Mouse (Mus musculus) cerebral cortex, adult 2 months (tissue): ENCODE data around the gene Mis12.

Experiments
- WGBS: fragments of 180-500 bp; shearing (Covaris S2); methylation state at CpG from one replicate; pipeline ENCODE4 v1.1.7; 2018; 5-methylcytosine and 5-hydroxymethylcytosine counted together

Mis12 gene

DNA sequence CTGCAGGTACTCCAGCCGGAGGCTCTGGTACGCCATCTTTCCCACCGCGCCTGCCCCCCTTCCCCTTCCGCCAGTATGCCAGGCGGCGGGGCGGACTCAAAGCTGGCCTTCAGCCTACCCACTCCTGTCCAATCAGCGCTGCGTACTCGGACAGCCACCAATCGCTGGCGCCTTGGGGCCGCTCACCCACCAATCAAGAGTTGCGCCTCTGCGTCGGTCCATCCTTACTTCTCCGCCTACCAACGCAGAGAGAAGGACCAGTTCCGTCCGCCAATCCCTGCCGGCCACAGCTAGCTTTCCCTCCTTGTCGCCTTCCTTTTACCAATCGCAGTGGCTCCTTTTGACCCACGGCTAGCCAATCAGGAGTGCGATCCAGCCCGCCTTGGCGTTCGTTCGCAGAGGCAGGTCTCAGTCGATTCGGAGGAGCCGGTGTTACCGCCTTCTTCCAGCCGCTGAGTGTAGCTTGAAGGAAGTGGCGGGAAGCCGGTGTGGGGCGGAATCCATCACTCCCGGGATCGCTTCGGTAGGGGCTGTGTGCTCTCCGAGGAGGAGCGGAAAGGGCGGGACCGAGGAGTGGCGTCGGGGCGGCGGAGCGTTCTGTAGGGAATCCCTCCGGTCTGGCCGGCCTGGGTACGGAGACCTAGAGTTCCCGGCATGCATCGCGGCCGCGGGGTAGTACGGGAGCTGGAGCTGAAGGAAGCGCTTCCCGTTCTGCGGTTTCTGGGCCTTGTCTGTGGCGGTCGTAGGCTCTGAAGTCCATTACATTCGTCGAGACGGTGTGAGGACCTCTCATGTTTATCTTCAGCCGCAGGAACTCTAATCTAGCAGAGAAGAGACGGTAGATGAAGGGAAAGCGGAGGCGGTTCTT lies at the start of gene Mis12, which contains the start of gene Derl2:
Mis12 (plus strand) TSS at position 411 of the 868 bp plus-strand sequence.
Derl2 (minus strand) TSS at position 641 of the 868 bp plus-strand sequence.
- under 1% methylated on average over 71 of the region's 71 CpGs for WGBS

DNA sequence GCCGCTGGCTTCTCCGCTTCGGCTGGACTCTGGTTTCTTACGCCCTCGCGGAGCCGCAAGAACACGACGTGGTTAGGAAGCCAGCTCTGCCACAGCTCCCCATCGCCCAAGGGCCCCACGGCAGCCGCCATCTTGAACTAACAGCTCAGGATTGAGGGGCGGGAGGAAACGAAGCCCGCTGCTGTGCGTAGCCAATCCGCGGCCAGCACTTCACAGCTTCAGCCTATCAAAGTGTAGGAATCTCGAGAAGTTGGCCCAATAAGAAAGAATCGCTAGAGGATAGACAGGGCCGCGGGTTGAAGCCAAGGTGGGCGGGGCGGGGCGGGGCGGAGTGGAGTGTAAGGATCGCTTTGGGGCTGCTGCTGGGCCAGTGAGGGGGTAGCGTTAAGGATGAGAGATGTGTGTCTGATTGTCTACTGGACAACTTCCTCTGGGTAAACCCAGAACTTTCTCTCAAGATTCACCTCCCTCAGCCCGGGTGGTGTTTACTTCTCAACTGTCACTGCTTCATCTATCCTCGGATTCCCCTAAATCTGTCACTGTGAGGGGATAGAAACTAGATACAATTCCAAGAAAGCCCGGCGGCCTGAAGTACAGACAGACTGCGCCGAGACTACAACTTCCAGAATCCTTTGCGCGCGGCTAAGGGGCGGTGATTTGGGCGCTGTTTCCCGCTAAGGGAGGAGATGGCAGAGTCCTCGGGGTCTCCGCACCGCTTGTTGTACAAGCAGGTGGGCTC lies 49.4 kb upstream of the Mis12 start, which contains the start of the genes Nup88 and Rpain:
Nup88 (minus strand) TSS at position 153 of the 739 bp plus-strand sequence.
Rpain (plus strand) TSS at position 393 of the 739 bp plus-strand sequence.
- under 1% methylated on average over 43 of the region's 43 CpGs for WGBS

DNA sequence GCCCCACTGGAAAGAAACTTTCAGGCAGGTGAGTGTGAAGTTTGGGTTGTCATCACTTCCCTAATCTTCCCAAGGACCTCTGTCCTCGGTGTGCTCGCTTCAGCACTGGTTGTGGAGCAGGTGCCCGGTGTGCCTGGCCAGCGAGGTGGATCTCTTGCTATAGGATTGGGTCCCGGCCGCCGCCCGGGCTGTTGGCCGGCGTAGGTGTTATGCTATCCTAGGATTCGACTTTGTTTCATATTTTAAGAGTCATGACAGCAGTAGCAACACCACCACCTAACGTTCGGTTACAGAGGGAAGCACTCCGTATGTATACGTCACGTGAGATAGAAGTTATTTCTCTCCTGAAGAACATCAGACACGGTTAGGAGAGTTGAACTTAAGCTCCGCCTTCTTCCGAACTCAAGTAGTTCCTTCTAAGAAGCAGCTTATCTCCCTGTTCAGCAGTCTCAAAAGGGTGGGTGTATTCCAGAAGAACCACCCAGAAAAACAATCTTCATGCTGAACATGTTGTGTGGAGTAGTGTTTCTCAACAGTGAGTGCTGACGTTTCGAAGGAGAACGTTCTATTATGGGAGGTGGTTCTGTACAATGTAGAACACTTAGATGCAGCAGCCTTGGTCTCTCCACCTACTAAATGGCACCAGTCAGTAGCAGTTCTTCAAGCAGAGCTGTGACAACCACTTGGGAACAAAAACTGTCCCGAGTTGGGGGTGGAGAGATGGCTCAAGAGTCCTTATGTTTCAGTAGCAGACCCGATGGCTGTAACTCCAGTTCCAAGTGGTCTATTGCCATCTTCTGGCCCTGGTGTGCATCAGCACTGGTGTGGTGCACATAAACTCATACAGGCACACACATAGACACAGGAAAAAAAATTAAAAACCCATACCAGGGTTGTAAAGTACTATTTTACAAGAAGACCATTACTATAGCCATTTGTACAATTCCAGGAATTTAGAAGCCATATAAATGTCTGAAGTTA lies 48.6 kb upstream of the Mis12 start:
- WGBS: 11% methylated on average over 24 of the region's 24 CpGs

DNA sequence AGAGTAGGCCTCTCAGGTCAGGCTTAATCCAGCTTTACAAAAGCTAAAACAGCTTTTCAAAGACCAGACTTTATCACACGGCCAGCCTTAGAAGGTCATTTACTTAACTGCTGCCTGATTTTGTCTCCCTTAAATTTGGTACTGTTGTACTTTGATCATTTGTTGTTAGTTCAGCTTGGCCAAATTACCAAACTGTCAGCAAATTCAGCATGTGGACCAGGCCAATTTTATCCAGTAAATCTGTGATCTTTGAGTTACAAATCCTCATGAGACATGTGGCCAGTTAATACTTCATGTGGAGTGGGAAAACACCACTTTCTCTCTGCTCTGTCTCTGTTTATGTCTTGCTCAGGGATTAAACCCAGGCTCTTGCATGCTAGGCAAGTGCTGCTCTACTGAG lies 46.8 kb upstream of the Mis12 start:
- 65% methylated on average over 1 of the region's 1 CpGs for WGBS

DNA sequence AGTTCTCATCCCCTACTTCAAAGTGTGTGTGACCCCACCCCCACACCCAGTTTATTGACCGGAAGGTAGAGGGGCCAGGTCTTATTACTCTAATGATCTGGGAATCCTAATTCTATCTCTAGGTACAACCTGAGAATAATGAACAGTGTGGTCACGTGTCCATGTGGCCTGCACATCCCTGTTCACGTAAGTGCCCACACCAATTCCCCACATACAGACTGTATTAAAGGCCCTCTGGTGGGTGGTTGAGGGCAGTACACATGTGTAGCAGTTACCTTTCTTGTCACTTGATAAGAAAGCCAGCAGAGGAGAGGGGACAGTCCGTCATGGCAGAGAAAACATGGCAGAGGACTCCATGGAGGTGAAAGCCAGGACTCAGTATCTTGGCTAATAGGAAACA lies 45.5 kb upstream of the Mis12 start:
- WGBS: 75% methylated on average over 4 of the region's 4 CpGs

DNA sequence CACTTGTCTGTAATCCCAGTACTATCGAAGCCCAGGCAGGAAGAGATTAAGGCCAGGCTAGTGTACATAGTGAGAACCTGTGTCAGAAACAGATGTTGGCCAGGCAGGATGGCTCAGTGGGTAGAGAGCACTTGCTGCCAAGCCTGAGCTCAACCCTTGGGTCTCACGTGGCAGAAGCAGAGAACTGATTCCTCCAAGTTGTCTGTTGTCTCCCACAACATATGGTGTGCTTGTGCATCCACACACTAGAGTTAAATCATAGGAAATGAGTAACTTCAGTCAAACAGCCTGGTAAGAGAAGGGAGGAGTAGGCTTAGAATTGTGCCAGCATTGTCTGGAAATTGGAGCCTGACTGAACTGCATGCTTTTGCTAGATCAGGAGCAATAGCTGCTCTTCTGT lies 44.2 kb upstream of the Mis12 start:
- 54% methylated on average over 2 of the region's 2 CpGs for WGBS

DNA sequence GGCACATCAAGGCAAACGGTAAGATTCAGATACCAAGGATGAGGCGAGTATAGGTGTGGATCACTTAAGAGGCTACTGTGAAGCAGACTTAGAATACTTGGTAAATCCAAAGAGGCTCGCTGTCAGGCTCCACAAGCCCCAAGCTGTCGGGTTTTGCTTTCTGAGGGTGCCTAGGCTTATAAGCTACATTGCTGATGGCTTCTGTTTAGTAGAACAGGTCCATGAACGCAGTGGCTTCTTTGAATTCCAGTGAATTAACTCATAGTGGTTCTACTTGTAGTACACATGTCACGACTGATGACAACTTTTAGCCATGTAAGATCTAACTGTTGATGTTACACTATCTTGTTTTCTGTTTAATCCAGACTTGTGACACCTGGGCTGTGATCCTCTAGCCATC lies 42.1 kb upstream of the Mis12 start:
- 86% methylated on average over 6 of the region's 6 CpGs for WGBS

DNA sequence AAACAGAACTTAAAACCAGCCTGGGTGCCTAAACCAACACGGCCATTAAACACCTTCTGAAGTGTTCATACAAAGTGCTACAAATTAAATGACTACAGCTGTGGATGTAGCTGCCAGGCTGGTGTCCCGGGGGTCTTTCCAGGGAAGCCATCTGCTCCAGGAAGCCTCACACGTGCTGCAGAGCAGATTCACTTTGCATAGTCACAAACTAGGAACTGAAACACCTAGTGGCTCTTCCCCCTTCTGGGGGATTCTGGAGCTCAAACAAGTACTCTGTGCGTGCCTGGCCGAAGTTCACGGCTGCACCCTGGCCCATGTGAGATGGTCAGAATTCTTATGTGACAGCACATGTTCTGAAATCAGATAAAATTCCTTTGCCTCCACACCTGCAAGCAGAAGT lies 39.2 kb upstream of the Mis12 start:
- 72% methylated on average over 6 of the region's 6 CpGs for WGBS

DNA sequence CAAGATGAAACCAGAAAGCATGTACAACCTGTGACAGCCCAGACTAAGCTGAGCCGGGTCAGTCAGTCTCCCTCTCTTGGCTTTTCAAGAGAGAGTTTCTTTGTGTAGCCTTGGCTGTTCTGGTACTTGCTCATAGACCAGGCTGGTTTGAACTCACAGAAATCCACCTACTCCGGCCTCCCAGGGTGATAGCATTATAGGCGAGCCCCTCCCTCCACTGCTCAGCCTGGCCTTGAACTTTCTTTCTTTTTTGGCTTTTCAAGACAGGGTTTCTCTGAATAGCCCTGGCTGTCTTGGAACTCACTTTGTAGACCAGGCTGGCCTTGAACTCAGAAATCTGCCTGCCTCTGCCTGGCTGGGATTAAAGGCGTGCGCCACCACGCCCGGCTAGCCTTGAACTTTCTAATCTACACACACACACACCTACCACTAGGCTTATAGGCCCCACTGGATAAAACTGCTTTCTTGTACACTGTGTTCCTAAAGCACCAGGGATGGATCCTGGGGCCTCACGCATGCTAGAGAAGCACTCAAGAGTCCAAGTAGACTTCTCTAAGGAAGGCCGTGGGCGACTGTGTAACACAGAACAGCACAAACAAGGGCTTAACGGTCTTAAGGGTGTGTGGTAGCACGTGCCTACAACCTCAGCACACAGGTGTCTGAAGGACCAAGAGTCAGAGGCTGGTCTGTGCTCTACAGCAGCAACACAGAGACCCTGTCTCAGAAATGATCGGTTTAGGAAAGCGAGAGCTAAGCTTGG lies 38.5 kb upstream of the Mis12 start:
- 86% methylated on average over 14 of the region's 14 CpGs for WGBS

DNA sequence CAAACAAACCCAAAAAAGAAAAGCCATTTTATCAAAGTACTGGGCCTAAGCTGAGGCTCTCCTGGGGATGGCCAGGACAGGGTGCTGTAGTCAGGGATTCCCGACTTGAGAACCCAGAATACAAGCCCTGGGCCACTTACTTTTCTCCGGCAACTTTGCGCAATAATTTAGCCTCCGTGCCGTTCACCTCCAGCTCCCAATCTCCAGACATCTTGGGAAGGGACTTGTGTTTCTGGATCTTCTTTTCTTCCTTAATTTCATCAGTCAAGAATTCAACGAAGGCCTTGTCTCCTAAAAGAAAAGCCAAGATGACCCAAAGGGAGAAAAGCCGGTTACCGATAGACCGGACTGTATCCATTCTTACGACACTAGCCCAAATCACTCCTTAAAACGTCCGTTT lies 37.4 kb upstream of the Mis12 start:
- WGBS: 7% methylated on average over 12 of the region's 12 CpGs

DNA sequence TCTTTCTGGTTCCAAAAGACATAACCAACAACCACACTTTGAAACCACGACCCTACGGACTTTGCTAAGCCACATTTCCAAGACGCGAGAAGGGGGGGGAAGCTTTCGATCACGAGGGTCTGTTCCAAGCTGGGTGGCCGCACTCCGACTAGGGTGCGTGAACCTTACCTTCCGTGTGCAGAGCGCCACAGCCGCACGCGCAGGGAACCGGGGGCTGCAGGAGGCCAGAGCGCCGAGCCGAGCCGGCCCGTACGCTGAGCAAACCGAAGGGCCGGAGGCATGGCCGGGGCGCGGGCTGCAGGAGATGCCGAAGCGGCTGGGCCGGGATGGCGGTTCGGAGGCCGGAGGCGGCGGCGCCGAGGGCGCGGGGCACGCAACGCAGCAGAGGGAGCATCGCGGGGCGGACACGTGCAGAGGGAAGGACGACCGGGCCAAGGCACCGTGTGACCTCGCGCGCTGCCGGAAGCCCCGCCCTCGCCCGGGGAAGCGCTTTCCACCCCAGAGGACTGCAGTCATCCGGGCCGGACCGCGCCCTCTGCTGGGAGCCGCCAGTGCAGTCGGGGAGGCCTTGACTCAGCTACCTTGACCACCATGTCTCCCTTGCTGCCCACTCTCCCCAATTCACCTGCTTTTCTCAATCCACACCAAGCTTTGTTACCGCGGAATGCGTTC lies 36.7 kb upstream of the Mis12 start, which contains the start of gene C1qbp:
C1qbp (minus strand) TSS at position 470 of the 672 bp plus-strand sequence.
- WGBS: 1% methylated on average over 57 of the region's 64 CpGs

DNA sequence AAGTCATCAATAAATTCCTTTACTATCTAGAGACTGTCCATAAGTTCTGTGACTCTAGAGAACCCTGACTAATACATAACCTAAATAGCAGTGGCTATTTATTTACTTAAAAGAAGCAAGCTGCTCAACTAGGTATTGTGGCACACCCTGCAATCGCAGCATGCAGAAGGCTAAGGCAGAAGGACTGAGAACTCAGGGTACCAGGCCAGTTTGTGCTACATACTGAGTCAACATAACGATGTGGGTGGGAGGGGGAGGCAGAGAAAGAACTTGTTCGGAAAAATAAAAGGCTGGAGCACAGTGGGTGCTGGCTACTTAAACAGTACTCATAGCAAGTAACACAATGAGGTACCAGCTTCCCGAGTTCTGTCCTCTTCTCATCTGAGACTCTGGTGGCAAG lies 18.2 kb upstream of the Mis12 start:
- WGBS: 40% methylated on average over 4 of the region's 4 CpGs

DNA sequence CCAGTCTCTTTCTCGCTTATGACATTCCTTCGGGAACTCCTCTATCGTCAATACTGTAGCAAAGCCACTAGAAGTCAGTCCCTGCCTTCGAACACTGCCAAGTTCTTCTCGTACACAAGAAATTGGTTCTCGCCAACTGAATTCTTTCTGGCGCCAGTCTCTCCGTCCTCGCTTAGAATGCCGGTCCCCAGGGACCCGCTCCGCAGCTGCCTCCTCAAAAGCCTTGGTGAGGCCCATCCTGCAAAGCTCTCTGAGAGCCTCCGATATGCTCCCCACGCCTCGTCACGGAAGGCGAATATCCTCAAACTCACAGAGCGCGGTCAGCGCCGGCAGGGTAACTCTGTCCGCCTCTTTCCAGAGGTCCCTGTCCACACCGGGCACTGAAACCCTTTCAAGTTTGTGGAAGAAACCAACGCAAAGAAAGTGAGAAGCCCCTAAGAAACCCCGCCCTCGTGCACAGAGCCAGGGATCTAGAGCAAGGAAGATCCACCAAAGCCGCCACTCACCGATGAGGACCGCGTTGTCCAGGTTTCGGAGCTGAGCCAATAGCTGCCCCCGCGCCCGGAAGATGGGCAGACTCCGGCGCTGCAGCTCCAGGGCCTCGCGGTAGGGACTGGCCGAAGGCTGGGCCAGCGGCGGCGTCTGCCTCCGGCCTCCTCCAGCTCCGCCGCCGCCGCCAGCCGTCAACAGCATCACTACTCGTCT lies 15.6 kb upstream of the Mis12 start:
- under 1% methylated on average over 49 of the region's 49 CpGs for WGBS

DNA sequence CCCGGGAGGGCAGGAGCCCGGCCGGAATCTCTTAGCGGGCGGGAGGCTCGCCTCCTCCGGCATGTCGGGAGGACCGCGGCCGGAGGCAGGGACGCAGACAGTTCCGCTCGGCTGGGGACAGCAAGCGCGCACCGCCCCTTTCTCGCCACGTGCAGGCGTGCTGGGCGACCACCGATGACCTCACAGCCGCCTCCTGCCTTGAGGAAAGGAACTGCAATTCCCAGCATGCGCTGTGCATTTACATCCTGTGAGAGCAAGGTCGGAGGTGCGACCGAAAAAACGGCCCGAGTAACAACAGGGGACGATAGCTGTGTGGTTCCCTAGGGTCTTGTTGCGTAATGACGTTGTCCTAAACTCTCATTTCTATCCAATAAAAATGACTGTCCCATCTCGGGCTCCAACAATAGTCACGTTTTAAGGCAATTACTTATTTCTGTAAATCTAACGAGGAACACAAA lies 15.1 kb upstream of the Mis12 start, which contains the start of gene Dhx33:
Dhx33 (minus strand) TSS at position 122 of the 458 bp plus-strand sequence.
- under 1% methylated on average over 35 of the region's 35 CpGs for WGBS

DNA sequence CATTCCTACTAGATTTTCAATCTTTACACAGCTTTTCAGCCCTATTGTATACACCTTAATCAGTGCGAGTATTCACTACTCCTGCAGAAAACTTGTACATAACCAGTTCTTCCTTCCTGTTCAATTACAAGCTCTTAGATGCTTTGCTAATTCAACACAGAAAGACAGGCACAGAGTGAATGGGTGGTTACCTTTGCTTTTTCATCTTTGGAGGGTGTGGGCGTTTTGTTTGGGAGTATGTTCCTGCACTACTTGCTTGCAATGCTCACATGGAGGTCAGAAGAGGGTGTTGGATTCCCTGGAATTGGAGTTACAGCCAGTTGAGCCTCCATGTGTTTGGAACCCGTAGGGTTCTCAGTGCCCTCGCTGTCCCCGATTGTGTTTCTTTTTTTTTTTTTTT lies 14.4 kb upstream of the Mis12 start:
- WGBS: 43% methylated on average over 5 of the region's 5 CpGs

DNA sequence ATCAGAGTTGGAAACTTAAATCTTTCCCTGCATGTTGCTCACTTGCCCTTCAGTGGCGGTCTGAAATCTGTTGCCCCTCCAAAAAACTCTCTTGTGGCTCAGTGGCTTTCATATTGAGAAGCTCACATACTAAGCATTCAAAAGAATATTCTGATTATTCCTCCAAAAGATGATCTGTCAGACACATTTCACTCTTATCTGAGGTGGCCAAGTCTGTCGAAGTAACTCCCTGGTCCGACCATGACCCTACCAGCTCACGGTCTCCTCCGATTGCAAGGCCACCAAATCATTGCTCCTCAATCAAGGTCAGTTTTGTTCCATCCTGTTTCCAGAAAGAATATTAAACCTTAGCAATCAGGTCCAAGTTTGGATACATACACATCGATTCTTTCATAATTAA lies 12.4 kb upstream of the Mis12 start:
- WGBS: 94% methylated on average over 6 of the region's 6 CpGs

DNA sequence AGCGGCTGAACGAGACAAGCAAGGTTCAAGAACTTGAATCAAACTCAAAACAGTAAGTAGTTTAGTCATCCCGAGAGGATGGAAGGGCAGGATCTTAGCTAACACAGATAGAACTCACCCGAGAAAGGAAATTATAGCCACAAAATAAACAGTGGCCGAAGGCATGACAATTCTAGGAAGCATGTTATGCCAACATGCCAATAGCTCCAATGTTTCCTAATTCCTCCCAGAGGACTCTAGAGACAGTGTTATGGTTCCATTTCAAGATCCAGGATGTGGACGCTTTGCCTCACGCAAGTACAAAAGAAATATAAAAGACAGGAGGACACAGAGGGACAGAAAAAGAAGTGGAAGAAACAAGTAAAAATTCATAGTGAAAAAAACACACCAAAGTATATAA lies 11.6 kb upstream of the Mis12 start:
- 81% methylated on average over 7 of the region's 7 CpGs for WGBS

DNA sequence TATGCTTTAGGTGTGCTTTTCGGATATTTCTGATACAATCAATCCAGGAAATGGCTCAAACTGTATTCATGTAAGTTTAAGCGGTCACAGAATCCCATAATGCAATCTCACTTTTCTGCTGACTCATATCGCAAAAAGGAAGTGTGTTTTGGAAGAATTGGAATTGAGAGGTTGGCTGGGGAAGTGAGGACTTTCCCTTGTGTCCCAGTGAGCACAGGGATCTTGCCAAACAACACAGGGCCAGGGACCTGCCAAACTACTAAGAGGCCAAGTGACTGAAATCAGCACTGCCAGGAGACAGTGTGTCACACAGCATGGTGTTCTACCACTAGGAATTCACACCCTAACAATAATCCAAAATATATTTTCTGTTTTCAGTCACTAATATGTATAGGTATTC lies 11.1 kb upstream of the Mis12 start:
- 79% methylated on average over 3 of the region's 3 CpGs for WGBS

DNA sequence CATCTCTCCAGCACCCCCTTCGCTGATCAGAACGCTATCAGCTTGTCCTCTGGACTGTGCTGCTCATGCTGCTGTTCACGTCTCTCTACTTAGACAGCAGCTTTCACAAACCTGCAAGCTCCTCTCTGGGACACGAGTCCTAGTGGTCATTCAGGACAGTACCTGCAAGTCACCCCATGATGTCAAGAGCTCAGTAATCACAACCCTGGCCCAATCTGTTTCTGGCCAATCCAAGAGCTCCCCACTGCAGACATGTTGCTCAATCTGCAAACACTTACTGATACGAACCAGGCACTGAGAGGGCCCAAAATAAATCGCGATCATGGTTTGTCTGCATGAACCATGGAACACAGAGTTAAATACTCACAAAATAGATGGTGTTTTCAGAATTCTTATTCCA lies 6.7 kb upstream of the Mis12 start:
- WGBS: 95% methylated on average over 7 of the region's 7 CpGs
